Mouse (Mus musculus): ENCODE data around the gene Thsd1.

Gene Thsd1

DNA sequence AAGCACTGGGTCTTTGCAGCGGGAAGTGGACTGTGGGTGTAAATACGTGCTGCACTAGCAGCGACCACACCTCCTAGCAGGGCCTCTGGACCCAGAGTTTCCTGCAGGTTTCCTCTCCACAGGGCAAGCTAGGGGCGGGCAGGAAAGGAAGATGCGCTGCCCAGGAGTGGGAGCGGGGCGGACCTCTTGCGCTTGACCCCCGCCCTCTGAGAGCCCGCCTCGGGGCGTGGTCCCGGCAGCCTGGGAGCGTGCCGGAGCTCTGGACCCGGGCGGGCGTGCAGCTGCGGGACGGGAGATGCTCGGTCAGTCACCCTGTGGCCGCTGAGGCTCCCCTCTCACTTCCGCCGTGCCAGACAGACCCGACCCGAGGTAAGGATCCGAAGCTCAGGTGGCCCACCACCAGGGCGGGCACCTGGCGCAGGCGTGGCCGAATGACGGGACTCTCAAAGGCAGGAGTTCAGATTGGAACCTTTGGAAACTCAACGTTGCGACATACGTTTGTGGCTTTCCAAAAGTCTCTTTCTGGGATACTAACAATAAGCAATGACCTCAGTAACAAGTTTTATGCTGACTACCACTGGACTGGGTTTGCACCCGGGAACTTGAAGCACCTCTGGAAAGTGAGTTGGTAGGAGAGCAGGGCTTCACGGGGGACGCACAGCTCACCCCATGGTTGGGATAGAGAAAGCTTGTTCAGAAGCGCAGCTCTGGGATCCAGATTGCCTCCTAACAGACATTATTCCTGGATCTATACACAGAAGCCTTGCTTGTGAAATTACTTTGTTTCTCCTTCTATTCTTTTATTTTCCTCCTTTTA is at the start of gene Thsd1:
Gene Thsd1 (plus strand): TSS at position 253 of the 817 bp plus-strand sequence.
- peak; percentile 89 for DNase-seq

DNA sequence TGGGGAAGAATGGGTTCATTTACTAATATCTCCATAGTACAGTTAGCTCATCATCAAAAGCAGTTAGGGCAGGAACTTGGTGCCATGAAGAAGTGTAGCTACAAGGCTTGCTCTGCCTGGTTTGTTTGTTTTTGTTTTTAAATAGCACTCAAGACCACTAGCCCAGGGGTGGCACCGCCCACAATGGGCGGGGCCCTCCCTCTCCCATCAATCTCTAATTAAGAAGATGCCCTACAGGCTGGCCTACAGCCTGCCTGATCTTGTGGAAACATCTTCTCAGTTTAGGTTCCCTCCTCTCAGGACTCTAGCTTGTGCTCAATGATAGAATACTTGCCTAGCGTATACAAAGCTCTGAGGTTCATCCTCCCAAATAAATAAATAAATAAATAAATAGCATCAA is 42.2 kb upstream of the Thsd1 start:
- no peak for DNase-seq

DNA sequence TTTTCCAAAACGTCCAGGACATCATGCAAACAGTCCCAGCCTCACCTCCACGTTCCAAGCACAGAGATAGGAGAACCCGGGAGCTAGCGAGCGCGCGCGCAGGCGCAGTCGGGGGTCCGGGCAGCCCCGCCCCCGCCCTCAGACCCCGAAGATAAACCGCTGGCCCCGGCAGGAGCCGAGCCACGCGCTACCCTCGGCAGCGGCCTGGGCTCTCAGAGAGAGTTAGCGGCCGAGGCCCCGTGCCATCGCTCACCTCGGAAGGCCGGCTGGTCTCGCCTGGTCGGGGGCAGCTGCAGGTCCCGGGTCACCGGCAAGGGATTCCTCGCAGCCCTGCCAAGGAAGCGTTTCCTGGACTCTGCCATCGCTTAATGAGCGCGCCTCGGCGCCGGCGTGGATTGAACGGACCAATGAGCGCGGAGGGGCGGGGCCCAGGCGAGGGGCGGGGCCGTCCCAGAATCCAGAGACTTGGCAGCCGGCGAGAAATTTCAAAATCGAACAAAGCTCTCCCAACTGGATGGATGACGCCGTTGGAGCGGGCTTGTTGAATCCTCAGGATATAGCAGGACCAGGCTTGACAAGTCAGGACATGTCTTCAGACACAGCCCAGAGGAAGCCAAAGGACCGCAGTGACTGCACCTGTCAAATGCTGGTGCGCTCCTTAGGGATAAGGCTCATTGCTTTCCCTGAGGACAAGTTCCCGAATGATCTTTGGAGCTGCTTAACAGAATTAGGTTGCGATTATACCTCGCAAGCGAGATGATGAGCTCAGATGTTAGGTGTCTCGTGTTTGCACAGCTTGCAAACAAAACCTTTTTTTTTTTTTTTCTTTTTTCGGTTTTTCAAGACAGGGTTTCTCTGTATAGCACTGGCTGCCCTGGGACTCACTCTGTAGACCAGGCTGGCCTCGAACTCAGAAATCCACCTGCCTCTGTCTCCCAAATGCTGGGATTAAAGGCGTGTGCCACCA is 41.4 kb upstream of the Thsd1 start, which contains the start of gene Ckap2:
Gene Ckap2 (minus strand): TSS at position 389 of the 967 bp plus-strand sequence.
- peak; percentile 95 for DNase-seq

DNA sequence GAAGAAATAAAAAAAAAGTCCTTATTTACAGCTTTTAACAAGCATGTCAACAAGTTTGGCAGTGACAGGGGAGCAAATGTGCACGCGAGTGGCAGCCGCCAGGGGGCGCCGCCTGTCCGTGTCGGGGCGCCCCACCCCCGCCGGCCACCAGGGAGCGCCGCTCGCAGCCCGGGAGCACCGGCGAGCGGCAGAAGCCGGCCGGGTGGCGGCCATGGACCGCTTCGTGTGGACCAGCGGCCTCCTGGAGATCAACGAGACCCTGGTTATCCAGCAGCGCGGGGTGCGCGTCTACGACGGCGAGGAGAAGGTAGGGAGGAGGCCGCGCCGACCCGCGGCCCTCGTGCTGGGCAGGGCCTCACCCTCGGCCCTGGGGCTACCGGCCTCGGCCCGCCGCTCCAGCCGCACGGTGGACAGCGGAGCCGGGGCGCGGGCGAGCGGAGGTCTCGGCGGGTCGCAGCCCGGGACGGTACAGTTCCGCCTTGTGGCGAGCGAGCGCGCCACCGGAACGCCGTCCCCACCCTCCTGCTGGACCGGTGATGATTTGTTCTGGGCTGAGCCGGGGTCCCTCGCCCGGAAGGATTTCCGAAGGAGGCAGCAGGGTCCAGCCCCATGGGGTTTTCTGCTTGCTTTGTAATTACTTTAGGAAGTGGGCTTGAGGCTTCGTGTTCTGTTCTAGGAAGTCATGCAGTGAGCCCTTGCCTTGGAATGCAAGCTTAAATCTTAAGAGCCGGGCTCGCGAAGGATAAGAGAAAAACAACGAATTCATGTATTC is 34.3 kb upstream of the Thsd1 start, which contains the start of gene Vps36:
Gene Vps36 (plus strand): TSS at position 150 of the 772 bp plus-strand sequence.
- peak; percentile 90 for DNase-seq

DNA sequence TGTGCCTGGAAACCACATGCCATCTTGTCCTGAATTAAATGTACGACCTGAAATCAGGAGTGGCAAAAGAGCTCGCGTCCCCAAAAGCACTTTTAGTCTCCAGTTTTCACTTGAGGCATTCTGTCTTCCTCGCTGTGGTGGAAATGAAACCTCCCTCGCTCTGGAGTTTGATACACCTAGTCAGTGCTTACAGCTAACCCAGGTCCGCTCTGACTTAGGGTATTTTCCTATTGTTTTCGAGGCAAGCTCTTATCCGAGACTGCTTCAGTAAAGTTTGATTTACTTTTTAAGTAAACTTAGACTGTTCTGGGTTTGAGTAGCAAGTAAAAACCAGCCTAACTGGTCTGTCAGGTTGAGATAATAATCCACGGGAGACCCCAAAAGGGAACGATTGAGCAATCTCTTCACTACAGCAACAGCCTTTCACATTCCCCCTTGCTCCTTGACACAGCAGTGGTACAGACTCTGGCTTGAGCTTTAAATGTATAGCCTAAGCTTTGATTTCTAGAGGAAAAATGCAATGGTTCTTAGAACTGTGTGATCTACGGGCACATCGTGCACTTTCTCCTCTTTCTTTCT is 33.6 kb upstream of the Thsd1 start:
- peak; percentile 68 for DNase-seq

DNA sequence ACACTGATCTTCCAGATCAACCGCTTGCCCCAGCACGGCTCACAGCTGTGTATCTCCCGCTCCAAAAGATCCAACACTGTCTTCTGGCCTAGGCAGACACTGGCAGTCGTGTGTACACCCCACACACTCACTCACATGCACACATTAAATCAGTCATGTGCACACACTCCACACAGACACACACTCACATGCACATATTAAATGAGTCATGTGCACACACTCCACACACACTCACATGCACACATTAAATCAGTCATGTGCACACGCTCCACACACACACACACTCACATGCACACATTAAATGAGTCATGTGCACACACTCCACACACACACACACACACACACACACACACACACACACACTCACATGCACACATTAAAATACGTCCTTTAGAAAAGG is 29.2 kb upstream of the Thsd1 start:
- DNase-seq, result no peak

DNA sequence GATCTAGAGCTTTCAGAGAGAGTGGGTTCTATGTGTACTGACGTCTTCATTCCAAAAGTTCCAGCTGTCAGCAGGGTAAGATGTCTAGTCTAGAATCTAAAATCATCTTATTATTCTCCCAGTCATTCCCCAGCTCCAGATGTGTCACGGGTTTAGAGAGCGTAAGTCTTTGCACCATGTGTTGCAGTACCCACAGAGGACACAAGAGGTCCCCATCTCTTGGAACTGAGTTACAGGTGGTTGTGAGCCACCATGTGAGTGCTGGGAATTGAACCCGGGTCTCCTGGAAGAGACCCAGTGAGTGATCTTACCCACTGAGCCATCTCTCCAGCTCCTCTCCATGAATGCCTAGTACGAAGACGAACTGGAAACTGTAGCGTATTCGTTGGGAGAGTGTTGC is 27.6 kb upstream of the Thsd1 start:
- no peak for DNase-seq

DNA sequence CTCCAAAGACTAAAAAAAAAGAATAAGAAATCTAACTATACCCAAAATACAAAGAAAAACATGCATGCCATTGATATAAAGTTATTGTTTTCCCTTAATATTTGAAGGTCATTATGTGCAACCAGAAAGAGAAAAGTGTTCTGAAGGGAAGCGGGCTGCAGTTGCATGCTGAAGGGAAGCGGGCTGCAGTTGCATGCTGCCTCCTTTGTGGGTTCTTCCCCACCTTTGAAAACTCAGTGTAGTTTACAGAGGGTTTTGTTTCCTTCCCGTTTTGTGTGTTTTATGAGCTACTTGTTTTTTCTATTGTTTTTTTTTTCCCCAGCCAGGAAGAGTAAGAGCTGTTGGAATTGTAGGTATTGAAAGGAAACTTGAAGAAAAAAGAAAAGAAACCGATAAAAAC is 19.6 kb upstream of the Thsd1 start:
- DNase-seq, result no peak

DNA sequence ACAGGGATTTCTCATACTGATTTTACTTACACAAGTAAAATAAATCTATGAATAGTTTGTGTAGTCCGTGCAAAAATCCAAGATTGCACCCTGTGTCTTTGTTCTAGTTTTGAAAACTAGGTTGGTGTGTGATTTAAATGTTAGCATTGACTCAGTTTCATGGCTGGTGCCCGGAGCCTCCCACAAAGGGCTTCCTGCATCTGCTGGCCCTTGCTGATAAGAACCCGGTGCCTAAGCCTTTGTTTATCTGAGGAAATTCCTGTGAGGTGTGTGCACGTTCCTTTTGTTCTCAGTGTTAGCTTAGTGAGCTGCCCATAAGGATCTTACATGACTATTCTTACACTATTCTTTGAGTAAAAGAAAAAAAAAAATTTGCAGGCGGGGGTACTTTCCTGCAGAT is 18.1 kb upstream of the Thsd1 start:
- peak; percentile 76 for DNase-seq

DNA sequence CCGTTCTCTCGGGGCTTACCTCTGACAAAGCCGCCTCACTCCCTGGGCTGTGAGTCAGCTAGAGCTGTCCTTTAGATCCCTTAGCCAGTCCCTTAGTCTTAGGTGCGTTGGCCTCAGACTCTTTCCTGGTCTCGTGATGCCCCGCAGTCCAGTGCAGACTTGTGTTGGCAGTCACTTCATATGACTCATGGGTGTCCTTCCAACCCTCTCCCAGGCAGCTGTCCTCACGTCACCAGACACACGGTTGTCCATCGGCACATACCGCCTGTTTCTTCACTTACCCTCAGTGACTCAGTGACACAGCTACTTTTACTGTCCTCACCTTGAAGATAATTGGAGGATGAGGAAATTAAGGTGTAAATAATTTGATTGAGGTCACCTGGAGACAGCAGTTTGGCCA is 12.3 kb upstream of the Thsd1 start:
- no peak for DNase-seq

DNA sequence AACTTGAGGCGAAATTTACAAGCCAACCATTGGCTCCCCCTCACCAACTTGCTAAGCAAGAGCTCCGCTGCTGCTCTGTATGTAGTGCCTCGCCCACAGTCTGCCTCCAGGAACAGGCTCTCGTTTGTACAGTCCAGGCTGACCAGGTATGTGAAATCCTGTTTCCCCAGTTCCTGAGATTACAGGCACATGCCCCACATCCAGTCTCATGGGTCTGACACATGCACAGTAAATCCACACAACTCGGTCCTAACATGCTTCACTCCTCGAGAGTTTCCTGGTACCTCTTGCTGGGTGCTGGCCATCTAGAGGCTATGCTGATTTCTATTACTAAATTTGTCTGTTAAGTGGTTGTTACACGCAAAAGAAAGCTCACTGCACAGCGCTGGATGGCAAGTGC is 752 bp upstream of the Thsd1 start:
- DNase-seq, result peak; percentile 14

DNA sequence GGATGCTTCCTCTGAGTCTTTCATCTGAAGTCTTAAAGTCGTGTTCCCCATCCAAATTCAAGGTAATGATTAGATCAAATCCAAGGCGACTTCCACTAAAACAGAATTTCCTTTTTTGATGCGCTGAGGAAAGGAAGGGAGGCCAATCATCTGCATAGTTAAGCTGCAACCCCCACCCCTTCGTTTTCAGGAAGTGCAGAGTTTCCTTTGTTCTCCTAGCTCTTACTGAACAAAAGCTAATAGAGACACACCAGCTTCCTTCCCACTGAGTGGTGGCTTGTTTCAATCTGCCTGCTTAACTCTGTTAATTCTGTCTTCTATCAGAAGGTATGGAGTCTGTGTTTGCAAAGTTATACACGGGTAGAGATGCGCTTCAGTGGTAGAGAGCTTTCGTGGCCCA is 1.5 kb downstream of the Thsd1 start:
- peak; percentile 66 for DNase-seq

DNA sequence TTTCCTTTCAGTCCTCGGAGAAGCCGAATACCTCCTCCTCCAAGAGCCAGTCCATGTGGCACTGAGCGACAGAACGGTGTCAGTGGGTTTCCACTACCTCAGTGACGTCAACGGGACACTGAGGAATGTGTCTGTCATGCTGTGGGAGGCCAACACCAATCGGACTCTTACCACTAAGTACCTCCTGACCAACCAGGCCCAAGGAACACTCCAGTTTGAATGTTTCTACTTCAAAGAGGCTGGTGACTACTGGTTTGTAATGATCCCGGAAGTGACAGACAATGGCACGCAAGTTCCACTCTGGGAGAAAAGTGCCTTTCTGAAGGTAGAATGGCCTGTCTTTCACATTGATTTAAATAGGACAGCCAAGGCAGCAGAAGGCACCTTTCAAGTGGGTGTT is 15.9 kb downstream of the Thsd1 start:
- no peak for DNase-seq

DNA sequence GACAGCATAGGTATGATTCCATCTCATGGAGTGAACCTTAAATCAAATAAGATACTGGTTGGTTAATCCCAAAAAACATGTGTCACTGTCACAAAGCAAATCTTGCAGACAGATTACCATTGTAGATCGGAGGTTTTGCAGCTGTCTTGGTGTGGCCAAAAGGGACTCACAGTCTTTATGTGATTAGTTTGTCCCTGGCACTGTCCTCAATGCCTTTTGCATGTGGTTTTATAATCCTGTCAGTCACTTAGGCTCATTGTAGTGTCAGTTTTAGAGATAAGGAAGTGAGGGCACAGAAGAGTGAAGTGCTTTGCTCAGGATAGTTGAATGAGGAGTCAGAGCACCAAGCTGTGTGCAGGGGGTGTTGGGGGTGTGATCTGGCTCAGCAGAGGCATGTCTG is 18.6 kb downstream of the Thsd1 start:
- DNase-seq, result no peak

DNA sequence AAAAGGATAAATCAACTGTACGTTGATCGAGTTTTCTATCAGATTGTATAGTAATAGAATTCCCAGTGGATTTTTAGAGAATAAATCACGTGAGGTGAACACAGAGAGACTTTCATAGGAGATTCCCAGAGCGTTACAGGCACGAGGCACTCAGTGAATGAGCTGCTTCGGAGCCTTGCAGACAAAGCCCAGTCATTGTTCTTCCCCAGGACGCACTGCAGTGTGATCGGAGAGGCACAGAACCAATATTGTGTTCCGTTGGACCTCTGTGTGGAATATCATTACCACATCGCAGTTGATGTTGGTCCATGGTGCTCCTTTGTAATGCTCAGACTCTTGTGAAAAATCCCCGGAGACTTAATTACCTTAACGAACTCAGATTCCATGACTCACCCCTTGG is 20.8 kb downstream of the Thsd1 start:
- DNase-seq, result no peak

DNA sequence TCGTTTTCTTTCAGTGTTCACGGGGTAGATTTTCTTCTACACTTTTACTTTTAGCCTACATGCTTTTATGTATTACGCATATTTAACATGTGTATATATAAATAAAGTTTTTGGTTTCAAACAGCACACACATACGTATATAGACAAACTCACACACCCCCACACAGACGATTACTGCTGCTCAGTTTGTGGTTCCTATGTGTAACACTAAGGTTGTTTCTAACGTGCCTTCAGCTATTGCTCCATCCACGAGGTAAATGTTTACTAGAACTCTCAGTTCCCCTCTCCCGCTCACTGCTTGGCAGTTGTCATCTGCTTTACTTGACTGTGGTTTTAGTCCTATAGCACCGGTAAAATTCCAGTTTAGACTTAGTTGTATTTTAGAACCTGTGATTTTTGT is 22.0 kb downstream of the Thsd1 start:
- DNase-seq, result no peak

DNA sequence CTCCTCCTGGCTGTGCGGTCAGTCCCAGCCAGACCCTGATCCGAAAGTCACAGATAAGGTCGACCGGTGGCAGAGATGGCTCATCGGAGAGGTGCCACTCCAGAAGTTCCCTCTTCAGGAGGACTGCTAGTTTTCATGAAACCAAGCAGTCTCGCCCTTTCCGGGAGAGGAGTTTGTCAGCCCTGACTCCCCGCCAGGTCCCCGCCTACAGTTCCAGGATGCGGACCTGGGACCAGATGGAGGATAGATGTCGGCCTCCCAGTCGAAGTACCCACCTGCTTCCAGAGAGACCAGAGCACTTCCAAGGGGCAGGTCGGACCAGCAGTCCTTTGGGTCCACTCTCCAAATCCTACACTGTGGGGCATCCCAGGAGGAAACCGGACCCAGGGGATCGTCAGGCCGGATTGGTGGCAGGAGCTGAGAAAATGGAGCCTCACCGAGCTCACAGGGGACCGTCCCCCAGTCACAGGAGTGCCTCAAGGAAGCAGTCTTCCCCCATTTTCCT is 31.9 kb downstream of the Thsd1 start:
- DNase-seq, result peak; percentile 54

DNA sequence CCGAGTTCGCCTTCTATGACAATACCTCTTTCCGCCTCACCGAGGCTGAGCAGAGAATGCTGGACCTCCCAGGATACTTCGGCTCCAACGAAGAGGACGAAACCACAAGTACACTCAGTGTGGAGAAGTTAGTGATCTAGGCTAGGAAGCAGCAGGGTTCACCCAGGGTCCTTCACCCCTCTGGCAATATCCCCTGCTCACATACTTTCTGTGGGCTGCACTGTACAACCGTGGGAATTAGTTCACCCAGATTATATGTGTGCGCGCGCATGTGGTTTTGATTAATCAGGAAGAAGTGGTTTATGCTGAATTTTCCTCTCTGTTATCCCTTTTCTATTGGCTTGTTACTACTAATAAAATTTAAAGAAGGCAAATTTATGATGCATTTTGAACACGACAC is 32.4 kb downstream of the Thsd1 start:
- DNase-seq, result peak; percentile 38

DNA sequence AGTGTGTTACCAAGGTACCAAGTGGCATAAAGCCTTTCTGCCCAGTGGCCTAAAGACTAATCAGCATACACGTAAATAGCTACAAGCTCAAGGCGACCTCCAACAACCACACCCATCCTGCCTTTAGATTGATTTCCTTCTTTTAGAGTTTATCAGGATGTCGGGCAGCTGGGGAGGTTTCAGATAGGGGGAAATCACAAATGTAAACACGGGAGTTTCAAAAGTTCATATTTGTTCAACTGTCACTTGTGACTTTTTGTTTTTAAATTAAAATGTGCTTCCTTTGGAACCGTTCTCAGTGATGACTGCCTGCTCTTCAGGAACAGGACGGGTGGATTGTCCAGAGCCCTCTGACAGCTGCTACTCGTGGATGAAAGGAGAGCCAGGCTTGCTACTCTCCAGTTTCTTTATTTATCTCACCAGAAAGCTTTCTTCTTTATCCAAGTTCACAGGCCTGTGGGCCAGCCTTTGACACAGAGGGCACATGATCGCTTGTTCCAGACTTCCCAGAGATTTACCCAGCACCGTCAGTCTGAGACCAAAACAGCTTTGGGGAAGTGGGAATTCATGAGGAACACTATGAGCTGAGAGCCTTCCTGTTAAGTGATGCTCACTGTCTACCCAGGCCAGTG is 33.1 kb downstream of the Thsd1 start:
- DNase-seq, result peak; percentile 66

DNA sequence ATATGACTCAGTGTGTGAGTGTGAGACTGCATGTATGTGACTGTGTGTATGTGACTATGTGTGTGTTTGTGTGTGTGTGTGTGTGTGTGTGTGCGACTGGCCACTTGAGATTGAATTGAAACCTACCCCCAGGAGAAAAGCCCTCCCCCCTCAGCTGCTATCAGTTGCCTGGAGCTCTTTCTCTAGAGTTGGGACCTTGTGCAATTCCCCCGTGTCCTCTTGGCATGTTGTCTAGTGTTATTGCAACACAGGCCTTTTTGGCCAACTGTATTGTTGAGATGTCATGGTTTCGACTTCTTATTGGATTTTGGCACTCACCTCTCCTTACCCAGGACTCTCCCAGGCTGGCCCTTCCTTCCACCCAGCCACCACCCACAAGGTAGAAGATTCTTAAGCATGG is 35.2 kb downstream of the Thsd1 start:
- DNase-seq, result peak; percentile 80

DNA sequence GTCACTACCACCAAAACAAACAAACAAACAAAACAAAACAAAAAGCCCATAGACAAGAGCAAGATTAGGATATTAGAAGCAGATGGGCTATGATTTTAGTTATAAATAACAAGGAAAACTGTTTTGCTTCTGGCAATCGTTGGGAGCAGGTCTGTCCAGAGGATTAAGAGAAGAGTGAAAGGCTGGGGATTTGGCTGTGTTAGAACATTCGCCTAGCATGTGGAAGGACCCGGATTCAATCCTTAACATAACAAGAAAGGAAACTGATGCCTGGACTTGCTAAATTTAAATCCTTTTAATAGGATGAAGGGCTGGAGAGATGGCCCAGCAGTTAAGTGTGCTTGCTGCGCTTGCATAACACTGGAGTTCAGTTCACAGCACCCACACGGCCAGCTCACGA is 37.2 kb downstream of the Thsd1 start:
- DNase-seq, result no peak

DNA sequence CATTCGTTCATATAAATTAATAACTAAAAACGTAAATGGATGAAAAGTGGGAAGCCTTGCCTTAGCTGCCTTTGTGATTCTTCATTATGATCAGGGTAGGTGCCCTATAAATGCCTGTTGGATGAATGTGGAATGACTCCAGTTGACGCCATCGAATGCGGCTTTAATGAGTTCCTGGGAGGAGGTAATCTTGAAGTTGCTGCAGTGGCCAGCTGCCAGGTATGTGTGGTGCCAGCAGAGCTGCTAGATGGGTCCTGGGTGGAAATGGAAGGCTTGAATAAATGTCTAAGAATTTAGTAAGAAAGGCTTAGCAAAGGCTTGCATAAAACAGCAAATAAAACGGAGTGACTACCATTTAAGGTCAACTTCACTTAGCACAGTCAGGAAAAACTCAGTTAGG is 37.7 kb downstream of the Thsd1 start:
- DNase-seq, result peak; percentile 63

Data from lung, postnatal 36 days (tissue).